Mouse (Mus musculus) heart, postnatal 0 days (tissue): ENCODE data around the gene Tub.

Experiments used
- CTCF ChIP-seq: IDR thresholded peaks from 2 replicates; pipeline ENCODE4 v1.5.1; 2016; ENCODE audit warnings: antibody characterized with exemption, control low read depth, low read depth
- EP300 ChIP-seq: IDR thresholded peaks from 2 replicates; pipeline ENCODE4 v1.6.1; 2016; ENCODE audit warnings: antibody characterized with exemption, low read depth

DNA sequence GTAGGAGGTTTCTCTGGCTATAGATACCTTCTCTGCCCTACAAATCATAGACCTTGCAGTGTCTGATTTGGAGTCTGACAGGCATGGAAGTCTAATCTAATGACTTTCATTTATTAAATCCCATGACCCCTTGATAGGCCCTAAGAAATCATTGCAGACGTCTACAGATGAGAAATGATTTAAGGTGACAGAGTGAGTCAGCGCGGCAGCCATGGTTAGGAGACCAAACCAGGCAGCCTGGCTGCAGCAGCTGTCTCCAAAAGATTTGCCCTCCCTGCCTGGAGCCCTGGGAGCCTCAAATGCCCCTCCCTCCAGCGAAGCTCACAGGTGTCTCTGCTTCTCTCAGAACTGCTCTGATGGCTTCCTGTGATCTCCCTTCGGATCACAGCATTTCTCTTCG, 46.0 kb downstream of the Tub start:
- TF ChIP-seq CTCF (no peak), EP300 (no peak)
